Mouse (Mus musculus) CH12.LX (cell line): ENCODE measurements around the gene Tubgcp6. TPM values are rescaled to one million over a fixed set of nuclear protein-coding genes. Genes with fewer than 3 reads are reported as not detected.

ENCODE experiments used
- DNase-seq: peaks from one replicate; pipeline ENCODE4 v3.0.0-alpha.2; 2013; ENCODE audit errors: extremely low read depth
- H3K27ac ChIP-seq: 2 replicates; pipeline ENCODE4 v1.5.1; 2012; ENCODE audit warnings: low read depth, mild to moderate bottlenecking, control low read depth, moderate library complexity; ENCODE audit not compliant: insufficient read depth
- H3K27me3 ChIP-seq: replicated peaks from 2 replicates; pipeline ENCODE3; 2012; ENCODE audit warnings: inconsistent platforms
- H3K36me3 ChIP-seq, 2 experiments: replicated peaks in 1 of 2; 2 replicates each; pipeline versions ENCODE3 to v1.6.1; 2012; ENCODE audit warnings: inconsistent platforms in 1 of 2, low read length in 1 of 2, mild to moderate bottlenecking in 1 of 2, mixed read lengths in 1 of 2, moderate library complexity in 1 of 2; ENCODE audit not compliant: control insufficient read depth in 1 of 2, insufficient read depth in 1 of 2
- H3K4me1 ChIP-seq, 2 experiments: 2 replicates each; pipeline ENCODE4 v1.6.1; 2012; ENCODE audit warnings: inconsistent platforms in 1 of 2, moderate library complexity in 1 of 2; ENCODE audit not compliant: insufficient read depth in 2 of 2, control insufficient read depth in 1 of 2
- H3K4me2 ChIP-seq: 2 replicates; pipeline ENCODE4 v1.6.1; 2012; ENCODE audit warnings: low read depth, mild to moderate bottlenecking, control low read depth; ENCODE audit not compliant: poor library complexity, insufficient read depth, severe bottlenecking
- H3K4me3 ChIP-seq, 3 experiments: fragments of 150-350 bp in 1 of 3; sonication (generic) in 1 of 3; replicated peaks in 1 of 3; 2 replicates each; pipeline versions ENCODE3 to v1.5.1; 2011 to 2012; ENCODE audit warnings: low read depth in 2 of 3, low read length in 2 of 3, mild to moderate bottlenecking in 2 of 3, moderate library complexity in 2 of 3, control low read depth in 1 of 3, improper control_type of control experiment in 1 of 3, inconsistent platforms in 1 of 3, mixed read lengths in 1 of 3; ENCODE audit not compliant: poor library complexity in 1 of 3
- H3K79me2 ChIP-seq: replicated peaks from 2 replicates; pipeline ENCODE4 v1.6.1; 2012; ENCODE audit warnings: mild to moderate bottlenecking, moderate library complexity; ENCODE audit not compliant: control insufficient read depth, poor library complexity, insufficient read depth, severe bottlenecking; ENCODE audit errors: extremely low read depth
- H3K9ac ChIP-seq: 2 replicates; pipeline ENCODE4 v1.6.1; 2012; ENCODE audit warnings: low read depth, mild to moderate bottlenecking, control low read depth, moderate library complexity; ENCODE audit not compliant: insufficient read depth
- H3K9me3 ChIP-seq: replicated peaks from 2 replicates; pipeline ENCODE3; 2012; ENCODE audit warnings: low read length, inconsistent platforms, mixed read lengths
- BHLHE40 ChIP-seq: IDR thresholded peaks from 2 replicates; pipeline ENCODE4 v1.6.1; 2011; ENCODE audit warnings: mild to moderate bottlenecking, low read depth, low read length, improper control_type of control experiment
- E2F4 ChIP-seq: IDR thresholded peaks from 2 replicates; pipeline ENCODE4 v1.6.1; 2011; ENCODE audit warnings: low read depth, low read length, improper control_type of control experiment; ENCODE audit not compliant: insufficient replicate concordance
- EP300 ChIP-seq: IDR thresholded peaks from 2 replicates; pipeline ENCODE4 v1.6.1; 2011; ENCODE audit warnings: low read length, improper control_type of control experiment
- GABPA ChIP-seq: IDR thresholded peaks from 2 replicates; pipeline ENCODE4 v1.6.1; 2012; ENCODE audit warnings: low read depth, low read length, improper control_type of control experiment, inconsistent platforms; ENCODE audit not compliant: insufficient replicate concordance
- HCFC1 ChIP-seq: IDR thresholded peaks from 2 replicates; pipeline ENCODE4 v1.6.1; 2012; ENCODE audit warnings: low read depth, mild to moderate bottlenecking, inconsistent platforms, low read length, improper control_type of control experiment
- IRF4 ChIP-seq: IDR thresholded peaks from 2 replicates; pipeline ENCODE4 v1.6.1; 2014; ENCODE audit warnings: low read depth, mild to moderate bottlenecking, inconsistent platforms, low read length, improper control_type of control experiment
- JUN ChIP-seq: IDR thresholded peaks from 2 replicates; pipeline ENCODE4 v1.6.1; 2011; ENCODE audit warnings: low read depth, mild to moderate bottlenecking, low read length, improper control_type of control experiment, moderate library complexity; ENCODE audit not compliant: insufficient read depth
- JUND ChIP-seq: conservative IDR thresholded peaks from 2 replicates; pipeline ENCODE4 v1.6.1; 2011; ENCODE audit warnings: low read depth, low read length, improper control_type of control experiment
- KAT2A ChIP-seq: IDR thresholded peaks from 2 replicates; pipeline ENCODE4 v1.6.1; 2012; ENCODE audit warnings: low read length, improper control_type of control experiment, inconsistent platforms; ENCODE audit not compliant: insufficient replicate concordance
- MAFK ChIP-seq: IDR thresholded peaks from 2 replicates; pipeline ENCODE4 v1.6.1; 2011; ENCODE audit warnings: low read length, improper control_type of control experiment; ENCODE audit not compliant: insufficient replicate concordance
- MAZ ChIP-seq: IDR thresholded peaks from 2 replicates; pipeline ENCODE4 v1.6.1; 2012; ENCODE audit warnings: low read depth, mild to moderate bottlenecking, inconsistent platforms, low read length, improper control_type of control experiment, moderate library complexity
- MEF2A ChIP-seq: IDR thresholded peaks from 2 replicates; pipeline ENCODE4 v1.6.1; 2014; ENCODE audit warnings: low read depth, mild to moderate bottlenecking, inconsistent platforms, low read length, improper control_type of control experiment, borderline replicate concordance
- MXI1 ChIP-seq: IDR thresholded peaks from 2 replicates; pipeline ENCODE4 v1.6.1; 2011; ENCODE audit warnings: mild to moderate bottlenecking, low read depth, low read length, improper control_type of control experiment
- MYC ChIP-seq: IDR thresholded peaks from 2 replicates; pipeline ENCODE4 v1.6.1; 2011; ENCODE audit warnings: low read depth, mild to moderate bottlenecking, improper control_type of control experiment, low read length
- NELFE ChIP-seq: IDR thresholded peaks from 2 replicates; pipeline ENCODE4 v1.6.1; 2011; ENCODE audit warnings: low read depth, low read length, improper control_type of control experiment
- POLR2AphosphoS2 ChIP-seq: IDR thresholded peaks from 2 replicates; pipeline ENCODE4 v1.6.1; 2011; ENCODE audit warnings: low read depth, low read length, improper control_type of control experiment
- SIN3A ChIP-seq: IDR thresholded peaks from 2 replicates; pipeline ENCODE4 v1.6.1; 2012; ENCODE audit warnings: low read length, improper control_type of control experiment, inconsistent platforms
- TBP ChIP-seq: conservative IDR thresholded peaks from 2 replicates; pipeline ENCODE4 v1.6.1; 2011; ENCODE audit warnings: low read depth, low read length, improper control_type of control experiment
- UBTF ChIP-seq: IDR thresholded peaks from 2 replicates; pipeline ENCODE4 v1.6.1; 2012; ENCODE audit warnings: low read depth, mild to moderate bottlenecking, inconsistent platforms, low read length, improper control_type of control experiment, moderate library complexity
- USF2 ChIP-seq: conservative IDR thresholded peaks from 2 replicates; pipeline ENCODE4 v1.6.1; 2011; ENCODE audit warnings: low read depth, low read length, improper control_type of control experiment
- ZC3H11A ChIP-seq: IDR thresholded peaks from 2 replicates; pipeline ENCODE4 v1.6.1; 2012; ENCODE audit warnings: low read depth, mild to moderate bottlenecking, inconsistent platforms, low read length, improper control_type of control experiment
- ZKSCAN1 ChIP-seq: IDR thresholded peaks from 2 replicates; pipeline ENCODE4 v1.6.1; 2012; ENCODE audit warnings: low read depth, inconsistent platforms, low read length, improper control_type of control experiment, borderline replicate concordance
- ZMIZ1 ChIP-seq: IDR thresholded peaks from 2 replicates; pipeline ENCODE4 v1.6.1; 2012; ENCODE audit warnings: low read depth, mild to moderate bottlenecking, inconsistent platforms, low read length, improper control_type of control experiment
- ZNF384 ChIP-seq: IDR thresholded peaks from 2 replicates; pipeline ENCODE4 v1.6.1; 2012; ENCODE audit warnings: low read depth, low read length, improper control_type of control experiment, inconsistent platforms
- dilution Hi-C: fragments of 300-500 bp; cut with MboI; formaldehyde crosslinking; loops from 2 replicates; pipeline ENCODE4 v1.14.3; 2020; ENCODE audit warnings: low sequenced_read_pairs; ENCODE audit not compliant: extremely low pct_unique_long_range_greater_than_20kb, extremely low pct_ligation_motif_present
- in situ Hi-C: fragments of 300-500 bp; cut with MboI; formaldehyde crosslinking; loops from 3 replicates; pipeline ENCODE4 v1.14.3; 2019; ENCODE audit warnings: low sequenced_read_pairs, low pct_ligation_motif_present, low pct_unique_long_range_greater_than_20kb, mixed read lengths
- polyA plus RNA-seq: library from polyadenylated mRNA; unstranded; fragments of >175 nt; gene quantifications from 2 replicates; pipeline ENCODE4 v1.2.1, GENCODE M21; 2012; ENCODE audit warnings: low read depth; ENCODE audit not compliant: insufficient read length
- total RNA-seq, 2 experiments: library from RNA; depleted of rRNA; stranded (reverse); fragments of 300-350 nt in 1 of 2; fragments of >200 nt in 1 of 2; gene quantifications; 2 replicates each; pipeline ENCODE4 v1.2.3; 2012 to 2014

The Tubgcp6 gene
- total and polyA plus RNA-seq, 3 experiments = 12.7 to 17.0 (median 13.3) TPM

- no peak for TF ChIP-seq JUND
- no peak for TF ChIP-seq ZNF384
- peak; percentile 52 for TF ChIP-seq MXI1
- TF ChIP-seq IRF4 = no peak
- TF ChIP-seq ZMIZ1 = no peak
- TF ChIP-seq MYC = no peak
- TF ChIP-seq MEF2A = 0 out of 2 replicates have a peak, but pooled peaks have one; percentile 0
- TF ChIP-seq POLR2AphosphoS2 = no peak
- TF ChIP-seq GABPA = no peak
- no peak for TF ChIP-seq USF2
- no peak for TF ChIP-seq KAT2A
- TF ChIP-seq MAFK = no peak
- no peak for TF ChIP-seq TBP
- TF ChIP-seq MAZ = no peak
- TF ChIP-seq HCFC1 = no peak
- peak; percentile 82; the same call in 1 of the 2 replicates for TF ChIP-seq UBTF
- TF ChIP-seq ZKSCAN1 = no peak
- TF ChIP-seq JUN = no peak
- TF ChIP-seq SIN3A = peak; percentile 58
- no peak for TF ChIP-seq E2F4
- TF ChIP-seq ZC3H11A = no peak
- TF ChIP-seq EP300 = no peak
- no peak for TF ChIP-seq BHLHE40
- TF ChIP-seq NELFE = no peak
- H3K79me2 ChIP-seq = no peaks in the 10 kb centered on the region
Measured at GRCm38 (mm10) chr15:89089248-89090051, 33.5 kb downstream of the Tubgcp6 start.

More at GRCm38 (mm10) chr15:89089248-89090051, 33.5 kb downstream of the Tubgcp6 start:
- no peaks in the 10 kb centered on the region for H3K9me3 ChIP-seq
- dilution Hi-C loops = no loop called here
- H3K27ac ChIP-seq = 0 out of 2 replicates have a peak overlapping the region, but pooled peaks have one; percentile 31
- DNase-seq = no peak
- H3K4me2 ChIP-seq = peak overlapping the region; percentile 81
- H3K4me3 ChIP-seq = peak overlapping the region; percentile 68 to 95 (median 95)
- in situ Hi-C loops = no loop called here
- peaks cover 3 to 19% of the 10 kb centered on the region in 2 experiments; a peak in 3 of 4 replicates for H3K4me1 ChIP-seq
- no peaks in the 10 kb centered on the region for H3K27me3 ChIP-seq
- H3K9ac ChIP-seq = peak overlapping the region; percentile 82
- peaks cover 41 to 55% of the 10 kb centered on the region in 2 experiments for H3K36me3 ChIP-seq
